Mouse (Mus musculus) spleen, embryonic (tissue): Measurements from ENCODE around the gene Rmnd5b.

ENCODE experiments used
- CTCF ChIA-PET: fragments of 350-600 bp; sonication (Branson Sonifier 250); formaldehyde crosslinking; loops from one replicate; lab custom pipeline; 2022; lab: Charles Lee

Rmnd5b gene

GRCm38 (mm10) chr11:51627425-51627824 is 8.3 kb downstream of the Rmnd5b start:
- CTCF ChIA-PET: no interaction called here

- CTCF ChIA-PET: no interaction called here
Measured at GRCm38 (mm10) chr11:51625187-51625820, 10.4 kb downstream of the Rmnd5b start.

- CTCF ChIA-PET: interaction anchor here (0.5 kb wide), 1 partner anchor 40 kb away, joined by 15 read pairs; no protein-coding TSS in a partner anchor
Measured at GRCm38 (mm10) chr11:51622971-51623491, 12.7 kb downstream of the Rmnd5b start.

DNA sequence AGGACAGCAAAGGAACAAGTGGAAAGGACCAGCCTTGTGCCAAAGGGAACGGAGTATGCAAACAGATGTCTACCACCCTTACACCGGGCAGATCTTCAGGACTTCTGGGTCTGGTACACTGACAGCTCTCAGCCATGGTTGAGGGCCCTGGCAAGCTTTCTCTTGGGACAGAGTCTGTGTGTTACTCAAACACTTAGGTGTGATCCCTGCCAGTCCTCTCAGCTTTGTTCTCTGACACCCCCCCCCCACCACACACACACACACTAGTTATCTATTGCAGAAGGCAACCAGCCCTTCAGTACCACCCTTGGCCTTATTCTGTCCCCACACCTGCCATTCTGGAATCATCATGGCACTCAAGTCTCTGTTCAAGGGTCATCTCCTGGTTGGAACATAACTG is 13.9 kb downstream of the Rmnd5b start:
- CTCF ChIA-PET: interaction anchor here (0.5 kb wide), 1 partner anchor 91 kb away, joined by 3 read pairs; no protein-coding TSS in a partner anchor

GRCm38 (mm10) chr11:51620084-51620483 is 15.6 kb downstream of the Rmnd5b start:
- CTCF ChIA-PET: interaction anchor here (1.3 kb wide), 1 partner anchor 20 kb away, joined by 3 read pairs; no protein-coding TSS in a partner anchor

DNA sequence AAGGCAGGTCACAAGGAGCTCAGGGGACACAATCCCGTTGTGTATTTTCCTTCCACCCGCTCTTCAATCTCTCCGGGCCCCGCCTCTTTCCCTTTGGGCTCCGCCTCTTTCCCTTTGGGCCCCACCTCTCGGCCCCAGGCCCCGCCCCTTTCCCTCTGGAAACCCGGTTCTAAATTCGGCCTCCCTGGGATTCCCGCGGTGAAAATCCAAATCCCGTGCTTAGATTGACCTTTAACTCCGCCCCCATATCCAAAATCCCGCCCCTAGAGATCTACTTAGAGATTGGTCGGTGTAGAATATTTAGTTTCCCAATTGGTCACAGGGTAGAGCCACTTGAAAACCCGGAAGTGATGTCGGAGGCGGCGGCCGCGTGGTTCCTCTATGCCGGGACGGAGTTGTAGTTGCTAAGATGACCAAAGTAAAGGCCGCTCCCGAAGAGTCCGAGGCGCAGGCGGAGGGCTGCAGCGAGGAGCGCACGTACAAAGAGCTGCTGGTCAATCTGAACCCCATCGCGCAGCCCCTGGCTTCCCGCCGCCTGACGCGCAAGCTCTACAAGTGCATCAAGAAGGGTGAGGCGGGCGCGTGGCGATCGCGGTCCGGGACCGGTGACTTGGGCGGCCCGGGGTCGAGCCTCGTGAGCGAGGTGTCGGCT is 16.2 kb downstream of the Rmnd5b start, which contains the start of gene Nhp2:
Gene Nhp2 (plus strand): TSS at position 327 of the 652 bp plus-strand sequence.
- CTCF ChIA-PET: interaction anchor here (1.3 kb wide), 1 partner anchor 20 kb away, joined by 3 read pairs; no protein-coding TSS in a partner anchor

DNA sequence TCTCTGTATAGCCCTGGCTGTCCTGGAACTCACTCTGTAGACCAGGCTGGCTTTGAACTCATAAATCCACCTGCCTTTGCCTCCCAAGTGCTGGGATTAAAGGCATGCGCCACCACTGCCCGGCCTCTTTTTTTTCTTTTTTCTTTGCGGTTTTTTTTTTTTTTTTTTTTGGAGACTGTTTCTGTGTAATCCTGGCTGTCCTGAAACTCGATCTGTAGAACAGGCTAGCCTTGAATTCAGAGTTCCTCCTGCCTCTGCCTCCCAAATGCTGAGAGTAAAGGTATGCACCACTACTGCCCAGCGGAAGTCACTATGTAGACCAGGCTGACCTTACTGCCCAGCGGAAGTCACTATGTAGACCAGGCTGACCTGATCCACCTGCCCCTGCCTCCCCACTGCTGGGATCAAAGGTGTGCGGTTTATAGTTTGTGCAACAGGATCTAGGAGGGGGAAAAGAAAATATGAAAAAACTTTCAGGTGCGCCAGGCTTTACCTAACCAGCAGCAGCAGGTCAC is 16.7 kb downstream of the Rmnd5b start:
- CTCF ChIA-PET: interaction anchor here (1.3 kb wide), 1 partner anchor 21 kb away, joined by 3 read pairs; no protein-coding TSS in a partner anchor

- CTCF ChIA-PET: interaction anchor here (0.9 to 2.5 kb wide), 3 partner anchors 8 to 68 kb away, joined by 3 to 15 read pairs (median 4); no protein-coding TSS in a partner anchor
Measured at GRCm38 (mm10) chr11:51617693-51618092, 18.0 kb downstream of the Rmnd5b start.

- CTCF ChIA-PET: interaction anchor here (0.5 to 2.5 kb wide), 7 partner anchors 11 to 69 kb away, joined by 3 to 15 read pairs (median 5); no protein-coding TSS in a partner anchor
Measured at GRCm38 (mm10) chr11:51616113-51616512, 19.6 kb downstream of the Rmnd5b start.

GRCm38 (mm10) chr11:51615601-51616000 is 20.1 kb downstream of the Rmnd5b start:
- CTCF ChIA-PET: interaction anchor here (0.7 to 1.5 kb wide), 5 partner anchors 10 to 68 kb away, joined by 4 to 6 read pairs (median 5); no protein-coding TSS in a partner anchor

- CTCF ChIA-PET: interaction anchor here (0.8 to 1.1 kb wide), 2 partner anchors 10 to 23 kb away, joined by 4 to 5 read pairs; no protein-coding TSS in a partner anchor
Measured at GRCm38 (mm10) chr11:51615129-51615528, 20.6 kb downstream of the Rmnd5b start.

GRCm38 (mm10) chr11:51614256-51614655 is 21.4 kb downstream of the Rmnd5b start:
- CTCF ChIA-PET: no interaction called here

DNA sequence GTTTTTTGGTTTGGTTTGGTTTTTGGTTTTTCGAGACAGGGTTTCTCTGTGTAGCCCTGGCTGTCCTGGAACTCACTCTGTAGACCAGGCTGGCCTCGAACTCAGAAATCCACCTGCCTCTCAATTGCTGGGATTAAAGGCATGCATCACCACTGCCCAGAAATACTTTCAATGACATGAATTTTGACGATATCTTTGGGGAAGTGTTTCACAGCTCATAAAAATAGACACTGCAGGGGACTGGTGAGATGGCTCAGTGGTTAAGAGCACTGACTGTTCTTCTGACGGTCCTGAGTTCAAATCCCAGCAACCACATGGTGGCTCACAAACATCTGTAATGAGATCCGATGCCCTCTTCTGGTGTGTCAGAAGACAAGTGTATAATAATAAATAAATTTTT is 25.8 kb downstream of the Rmnd5b start:
- CTCF ChIA-PET: interaction anchor here (1.2 kb wide), 2 partner anchors 8 to 24 kb away, joined by 3 read pairs; no protein-coding TSS in a partner anchor

GRCm38 (mm10) chr11:51609266-51609909 is 26.3 kb downstream of the Rmnd5b start:
- CTCF ChIA-PET: interaction anchor here (1.2 kb wide), 1 partner anchor 9 kb away, joined by 3 read pairs; no protein-coding TSS in a partner anchor

- CTCF ChIA-PET: interaction anchor here (1.0 kb wide), 1 partner anchor 22 kb away, joined by 3 read pairs; the partner anchor contains the start of gene Phykpl
Measured at GRCm38 (mm10) chr11:51607096-51607738, 28.5 kb downstream of the Rmnd5b start.

GRCm38 (mm10) chr11:51606447-51607095 is 29.1 kb downstream of the Rmnd5b start, which contains the start of gene Hnrnpab:
Hnrnpab (minus strand) TSS chr11:51606847.
- CTCF ChIA-PET: interaction anchor here (0.8 to 1.1 kb wide), 3 partner anchors 22 to 75 kb away, joined by 3 to 4 read pairs (median 3); partner anchors contain the start of gene Phykpl

GRCm38 (mm10) chr11:51605602-51606446 is 29.9 kb downstream of the Rmnd5b start:
- CTCF ChIA-PET: interaction anchor here (0.8 to 1.7 kb wide), 4 partner anchors 10 to 76 kb away, joined by 3 to 9 read pairs (median 4); no protein-coding TSS in a partner anchor

GRCm38 (mm10) chr11:51602253-51602652 is 33.4 kb downstream of the Rmnd5b start:
- CTCF ChIA-PET: interaction anchor here (0.6 to 1.1 kb wide), 2 partner anchors 14 to 229 kb away, joined by 4 to 22 read pairs; no protein-coding TSS in a partner anchor
